Mouse (Mus musculus) embryonic stem cell, embryonic (primary cell): ENCODE results near the gene Bpifa6.

Experiments
- CTCF ChIA-PET, 4 experiments: fragments of 300-600 bp in 2 of 4; fragments of 350-600 bp in 2 of 4; sonication (Branson Sonifier 250); formaldehyde crosslinking; loops; one replicate each; lab custom pipeline; 2022; ENCODE audit warnings: inconsistent platforms in 2 of 4; lab: Charles Lee
- POLR2A ChIA-PET, 4 experiments: fragments of 300-600 bp in 2 of 4; fragments of 350-600 bp in 2 of 4; sonication (Branson Sonifier 250); formaldehyde crosslinking; loops; one replicate each; lab custom pipeline; 2022; ENCODE audit warnings: antibody characterized with exemption in 4 of 4, inconsistent platforms in 1 of 4; lab: Charles Lee

Gene Bpifa6

GRCm38 (mm10) chr2:153974582-153974981 lies at the start of gene Bpifa6:
TSS of gene Bpifa6 (plus strand) at chr2:153974945.
- ChIA-PET CTCF (no interaction called here), POLR2A (no interaction called here)

GRCm38 (mm10) chr2:153929871-153930413 lies 44.8 kb upstream of the Bpifa6 start:
- POLR2A ChIA-PET = interaction anchor here in 1 of 4 experiments (0.6 kb wide), 1 partner anchor 14 kb away, joined by 3 read pairs; no protein-coding TSS in a partner anchor
- CTCF ChIA-PET = interaction anchor here in 3 of 4 experiments (0.6 to 2.2 kb wide), 10 partner anchors 24 to 320 kb away, joined by 3 to 12 read pairs (median 6); no protein-coding TSS in a partner anchor

DNA sequence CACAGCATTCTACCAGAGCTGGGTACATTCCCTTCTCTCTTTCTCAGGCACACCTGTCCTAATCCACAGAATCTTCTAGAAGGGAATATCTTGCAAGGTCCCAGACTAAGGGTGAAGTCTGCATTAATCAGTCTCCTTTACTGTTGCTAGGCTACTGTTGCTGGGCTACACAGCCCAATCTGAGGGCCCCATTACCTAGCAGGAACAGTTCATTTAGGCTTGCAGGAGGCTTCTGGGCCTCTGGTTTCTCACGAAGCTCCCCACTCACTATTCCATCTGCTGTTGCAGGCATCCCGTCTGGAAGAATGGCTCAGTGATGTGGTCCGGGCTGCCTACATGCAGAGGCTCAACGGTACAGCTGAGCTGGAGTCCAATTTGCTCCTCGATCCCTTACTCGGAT lies 43.6 kb upstream of the Bpifa6 start:
- CTCF ChIA-PET = interaction anchor here in 3 of 4 experiments (0.6 to 2.0 kb wide), 9 partner anchors 12 to 555 kb away, joined by 3 to 12 read pairs (median 6); no protein-coding TSS in a partner anchor
- POLR2A ChIA-PET = interaction anchor here in 2 of 4 experiments (0.6 to 0.9 kb wide), 2 partner anchors 23 to 193 kb away, joined by 3 read pairs; no protein-coding TSS in a partner anchor

GRCm38 (mm10) chr2:153933311-153933710 lies 41.4 kb upstream of the Bpifa6 start:
- ChIA-PET CTCF (interaction anchor here in 2 of 4 experiments (0.9 to 1.3 kb wide), 3 partner anchors 11 to 434 kb away, joined by 3 to 4 read pairs (median 3); no protein-coding TSS in a partner anchor), POLR2A (interaction anchor here in 2 of 4 experiments (0.6 to 0.7 kb wide), 2 partner anchors 21 to 258 kb away, joined by 3 to 4 read pairs; no protein-coding TSS in a partner anchor)

DNA sequence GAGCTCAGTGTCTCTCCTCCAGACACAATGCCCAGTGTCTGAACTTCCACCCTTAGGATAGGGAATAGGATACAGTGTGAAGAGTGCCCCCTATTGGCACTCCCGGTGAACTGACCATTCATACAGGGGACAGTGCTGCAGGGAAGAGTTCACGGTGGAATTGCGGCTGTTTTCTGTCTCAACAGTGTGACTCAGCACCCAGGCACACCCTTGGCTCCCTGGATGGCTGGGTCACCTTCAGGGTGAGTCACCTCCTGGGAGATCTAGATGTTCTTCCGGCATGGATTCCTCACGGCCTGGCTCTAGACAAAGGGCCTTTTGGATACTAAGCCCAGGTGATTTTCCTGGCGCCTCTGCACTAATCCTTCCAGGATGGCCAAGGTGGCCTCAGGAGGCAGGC lies 39.4 kb upstream of the Bpifa6 start:
- ChIA-PET CTCF (interaction anchor here in 2 of 4 experiments (0.5 to 1.2 kb wide), 4 partner anchors 16 to 238 kb away, joined by 3 to 4 read pairs (median 4); no protein-coding TSS in a partner anchor), POLR2A (interaction anchor here in 1 of 4 experiments (0.8 kb wide), 1 partner anchor 288 kb away, joined by 3 read pairs; the partner anchor contains the start of gene Bpifb5)

DNA sequence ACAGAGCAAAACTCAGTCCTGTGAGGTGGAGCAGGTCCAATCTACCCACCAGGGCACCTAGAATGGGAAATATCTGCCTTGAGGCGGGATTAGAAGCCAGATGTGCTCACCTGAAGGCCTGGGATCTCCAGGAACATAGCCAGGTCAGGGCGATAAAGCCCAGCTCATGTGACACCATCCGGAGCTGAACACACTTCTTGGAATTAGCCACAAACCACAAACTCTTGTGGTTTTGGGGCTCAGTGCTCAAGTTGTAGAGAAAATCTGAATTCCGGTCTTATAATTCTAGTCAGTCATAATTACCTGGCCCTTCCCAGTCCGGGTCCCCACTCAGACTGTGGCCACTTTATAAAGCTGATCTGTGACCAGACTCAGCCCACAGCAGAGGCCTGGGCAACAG lies 36.9 kb upstream of the Bpifa6 start, which contains the start of gene Bpifb4:
Gene Bpifb4, plus strand, starts transcription at position 370 of the 400 bp plus-strand sequence.
- ChIA-PET CTCF (interaction anchor here in 1 of 4 experiments (0.7 to 1.5 kb wide), 3 partner anchors 10 to 390 kb away, joined by 3 to 4 read pairs (median 4); no protein-coding TSS in a partner anchor), POLR2A (interaction anchor here in 1 of 4 experiments (1.1 kb wide), 1 partner anchor 10 kb away, joined by 3 read pairs; no protein-coding TSS in a partner anchor)

GRCm38 (mm10) chr2:153943537-153943936 lies 31.2 kb upstream of the Bpifa6 start:
- ChIA-PET POLR2A (interaction anchor here in 3 of 4 experiments (0.6 to 1.4 kb wide), 3 partner anchors 10 to 1107 kb away, joined by 3 to 5 read pairs (median 4); no protein-coding TSS in a partner anchor), CTCF (interaction anchor here (0.5 to 4.2 kb wide), 24 partner anchors 10 to 1563 kb away, joined by 3 to 41 read pairs (median 3); no protein-coding TSS in a partner anchor)

DNA sequence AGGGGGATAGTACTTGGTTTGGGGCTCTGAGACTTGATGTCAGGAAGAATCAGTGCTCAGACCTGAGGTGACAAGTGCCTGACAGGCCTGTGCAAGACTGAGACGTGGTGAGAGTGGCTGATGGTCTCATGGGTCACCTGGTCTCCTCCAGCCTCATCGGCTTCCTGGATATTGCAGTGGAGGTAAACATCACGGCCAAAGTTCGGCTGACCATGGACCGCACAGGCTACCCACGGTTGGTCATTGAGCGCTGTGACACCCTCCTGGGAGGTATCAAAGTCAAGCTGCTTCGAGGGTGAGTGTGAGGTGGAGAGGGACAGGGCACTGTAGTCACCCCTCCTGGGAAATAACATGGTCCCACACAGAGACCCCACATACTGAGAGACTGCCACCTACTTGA lies 30.2 kb upstream of the Bpifa6 start:
- ChIA-PET CTCF (interaction anchor here (0.7 to 4.2 kb wide), 9 partner anchors 8 to 666 kb away, joined by 3 to 41 read pairs (median 3); no protein-coding TSS in a partner anchor), POLR2A (interaction anchor here in 2 of 4 experiments (0.5 to 0.7 kb wide), 2 partner anchors 14 to 65 kb away, joined by 3 read pairs; no protein-coding TSS in a partner anchor)

GRCm38 (mm10) chr2:153952897-153953296 lies 21.8 kb upstream of the Bpifa6 start:
- POLR2A ChIA-PET = interaction anchor here in 1 of 4 experiments (1.3 to 1.5 kb wide), 2 partner anchors 10 to 342 kb away, joined by 3 read pairs; no protein-coding TSS in a partner anchor

GRCm38 (mm10) chr2:153953836-153954235 lies 20.9 kb upstream of the Bpifa6 start:
- POLR2A ChIA-PET = interaction anchor here (0.6 to 1.5 kb wide), 7 partner anchors 10 to 827 kb away, joined by 3 to 5 read pairs (median 3); no protein-coding TSS in a partner anchor
- CTCF ChIA-PET = interaction anchor here (0.5 to 3.7 kb wide), 77 partner anchors 8 to 1955 kb away, joined by 3 to 41 read pairs (median 4); partner anchors contain the start of genes Bpifb5 (in 2 of the 4), Bpifa1 (in 1 of the 4), Bpifa5 (in 1 of the 4) and Bpifb1 (in 1 of the 4)

More at GRCm38 (mm10) chr2:153952897-153953296, 21.8 kb upstream of the Bpifa6 start:
- CTCF ChIA-PET = interaction anchor here (0.6 to 3.7 kb wide), 22 partner anchors 8 to 443 kb away, joined by 3 to 41 read pairs (median 4); partner anchors contain the start of genes Bpifb1 (in 1 of the 4) and Bpifb6 (in 1 of the 4)

DNA sequence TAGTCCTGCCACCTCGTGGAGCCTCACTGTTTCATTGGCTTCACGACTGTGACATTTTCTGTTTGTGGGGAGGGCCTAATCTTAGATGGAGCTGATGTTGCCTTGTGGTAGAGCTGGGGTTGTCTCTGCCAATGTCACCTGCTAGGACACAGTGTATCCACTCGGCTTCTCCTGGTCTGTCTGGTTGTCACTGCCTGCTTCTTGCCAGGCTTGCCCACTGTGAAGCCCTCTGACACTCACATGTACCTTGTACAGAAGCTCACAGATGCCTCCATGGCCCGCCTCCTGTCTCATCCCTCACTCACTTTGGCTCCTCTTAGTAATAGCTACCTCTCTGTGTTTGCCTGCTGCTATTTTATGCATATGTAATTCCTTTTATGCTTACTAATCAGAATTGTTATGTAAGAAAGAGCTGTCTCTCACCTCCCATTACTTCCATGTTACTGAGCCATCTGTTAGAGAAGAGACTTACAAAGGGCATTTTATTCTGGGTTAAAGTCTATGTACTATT lies 11.9 kb upstream of the Bpifa6 start:
- ChIA-PET POLR2A (interaction anchor here in 1 of 4 experiments (0.7 kb wide), 1 partner anchor 36 kb away, joined by 4 read pairs; no protein-coding TSS in a partner anchor), CTCF (interaction anchor here in 1 of 4 experiments (1.4 kb wide), 1 partner anchor 9 kb away, joined by 6 read pairs; no protein-coding TSS in a partner anchor)

DNA sequence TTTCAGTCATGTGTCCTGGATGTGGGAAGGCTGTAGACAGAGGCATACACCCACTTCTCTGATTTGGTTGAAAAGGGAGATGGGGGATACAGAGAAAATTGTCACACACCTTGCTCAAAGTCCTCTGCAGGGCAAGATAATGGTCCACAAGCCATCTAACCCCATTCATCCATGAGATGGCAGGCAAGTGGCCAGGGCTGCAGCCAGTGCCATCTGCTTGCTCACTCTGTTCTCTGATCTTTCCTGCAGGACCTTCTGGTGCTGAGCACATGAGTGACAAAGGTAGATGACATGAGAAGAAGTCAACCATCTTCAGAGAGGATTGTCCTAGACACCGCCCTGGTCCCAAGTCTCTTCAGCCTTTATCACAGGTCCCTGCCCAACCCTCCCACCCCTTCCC lies 11.4 kb upstream of the Bpifa6 start:
- POLR2A ChIA-PET = no interaction called here
- CTCF ChIA-PET = interaction anchor here in 2 of 4 experiments (1.1 to 1.4 kb wide), 2 partner anchors 10 kb away, joined by 6 read pairs; no protein-coding TSS in a partner anchor

DNA sequence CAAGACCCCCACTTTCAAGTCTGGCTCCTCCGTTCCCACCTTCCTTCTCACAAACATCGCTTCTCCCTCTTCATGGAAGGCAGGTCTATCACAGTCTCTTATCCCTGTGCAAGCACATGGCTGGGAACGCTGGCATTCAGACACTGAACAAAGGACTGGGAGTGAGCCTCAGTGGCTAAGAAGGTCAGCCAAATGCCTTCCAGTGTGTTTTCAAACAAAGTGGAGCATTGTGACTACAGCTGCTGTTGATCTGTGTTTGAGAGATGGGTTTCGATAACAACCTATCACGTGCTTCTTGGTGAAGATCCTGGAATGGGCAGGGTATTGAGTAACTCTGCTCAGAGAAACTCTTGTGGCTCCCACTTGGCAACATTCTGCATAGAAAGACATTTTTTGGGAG lies 4.5 kb upstream of the Bpifa6 start:
- ChIA-PET CTCF (no interaction called here), POLR2A (no interaction called here)

DNA sequence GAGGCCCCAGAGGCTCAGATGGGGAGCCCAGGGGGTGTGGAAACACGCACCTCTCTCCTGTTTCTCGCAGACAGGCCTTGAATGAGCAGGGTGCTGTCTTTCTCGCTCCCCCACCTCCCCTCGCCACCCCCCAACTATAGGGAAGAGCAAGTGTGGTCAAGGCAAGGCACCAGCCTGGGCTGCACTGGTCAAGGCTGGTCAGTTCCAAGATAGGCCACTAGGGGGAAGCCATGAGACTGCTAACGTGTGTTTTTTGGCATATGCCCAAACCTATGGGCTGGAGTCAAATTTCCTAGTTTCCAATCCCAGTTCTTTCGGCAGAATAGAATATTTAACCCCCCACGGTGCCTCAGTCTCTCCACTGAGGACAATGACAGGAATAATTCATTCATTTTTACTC lies 21.0 kb downstream of the Bpifa6 start:
- CTCF ChIA-PET = interaction anchor here in 1 of 4 experiments (1.4 kb wide), 1 partner anchor 163 kb away, joined by 3 read pairs; no protein-coding TSS in a partner anchor
- POLR2A ChIA-PET = no interaction called here

GRCm38 (mm10) chr2:154000501-154000900 lies 25.8 kb downstream of the Bpifa6 start:
- POLR2A ChIA-PET = no interaction called here
- CTCF ChIA-PET = interaction anchor here in 1 of 4 experiments (1.1 kb wide), 1 partner anchor 46 kb away, joined by 5 read pairs; no protein-coding TSS in a partner anchor

DNA sequence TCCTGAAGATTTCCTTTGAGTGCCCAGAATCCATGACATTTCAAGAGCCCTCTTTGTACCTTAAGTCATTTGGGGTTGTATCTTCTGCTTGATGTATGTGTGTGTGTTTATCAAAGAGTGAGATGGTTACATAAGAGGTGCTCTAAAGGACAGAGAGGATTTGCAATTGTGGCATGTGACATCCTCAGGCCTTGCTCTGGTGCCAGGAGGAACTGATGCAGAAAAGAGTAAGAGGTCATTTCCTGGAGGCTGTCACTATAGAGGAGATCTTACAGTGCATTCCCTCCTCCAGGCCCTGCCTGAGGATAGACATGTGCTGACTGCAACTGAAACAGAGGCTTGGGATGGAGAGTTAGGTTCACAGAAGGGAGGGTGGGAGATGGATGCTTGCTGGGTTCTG lies 26.3 kb downstream of the Bpifa6 start:
- POLR2A ChIA-PET = no interaction called here
- CTCF ChIA-PET = interaction anchor here in 1 of 4 experiments (0.6 kb wide), 1 partner anchor 38 kb away, joined by 3 read pairs; no protein-coding TSS in a partner anchor

DNA sequence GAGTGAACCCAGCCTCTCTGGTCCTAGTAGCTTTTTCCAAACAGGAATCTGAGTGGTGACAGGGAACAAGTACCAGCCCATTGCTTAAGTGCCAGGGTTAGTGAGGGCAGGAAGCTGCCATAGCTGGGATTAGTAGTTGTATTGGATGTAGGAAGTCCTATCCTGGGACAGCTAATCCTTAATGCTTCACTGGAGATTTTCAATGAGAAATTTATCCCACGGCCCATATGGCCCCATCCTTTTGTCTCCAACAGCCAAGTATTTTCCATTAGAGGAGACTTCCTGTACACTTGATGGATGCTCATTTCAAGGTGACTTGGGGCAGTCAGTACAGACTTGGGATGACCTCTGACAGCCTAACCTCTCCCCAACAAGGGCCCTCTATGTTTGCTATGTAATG lies 29.7 kb downstream of the Bpifa6 start:
- ChIA-PET POLR2A (no interaction called here), CTCF (interaction anchor here in 1 of 4 experiments (1.0 kb wide), 1 partner anchor 94 kb away, joined by 6 read pairs; no protein-coding TSS in a partner anchor)

- ChIA-PET CTCF (interaction anchor here in 3 of 4 experiments (0.6 to 2.4 kb wide), 4 partner anchors 93 to 762 kb away, joined by 3 to 6 read pairs (median 5); no protein-coding TSS in a partner anchor), POLR2A (no interaction called here)
These were observed 30.3 kb downstream of the Bpifa6 start for GRCm38 (mm10) chr2:154005094-154005493.
